Mouse (Mus musculus) stomach, embryonic 16.5 days (tissue): ENCODE measurements around the gene Arhgap4. TPM values are rescaled to one million over a fixed set of nuclear protein-coding genes. Genes with fewer than 3 reads are reported as not detected.
A peak's percentile ranks its signal among the peaks of the same experiment; 100 is the strongest.

Source experiments
- ATAC-seq: fragments of 200-750 bp; cut with Nextera tagmentation; 2 replicates; pipeline ENCODE4 v1.8.0; 2017; ENCODE audit warnings: moderate number of reproducible peaks, moderate TSS enrichment; ENCODE audit not compliant: insufficient read depth, low FRiP score
- H3K27ac ChIP-seq: fragments of 300-500 bp; sonication (generic); 2 replicates; pipeline ENCODE4 v1.5.1; 2014; ENCODE audit warnings: low read length
- H3K27me3 ChIP-seq: fragments of 300-500 bp; sonication (generic); 2 replicates; pipeline ENCODE4 v1.6.1; 2014; ENCODE audit warnings: low read length, control low read depth, mixed read lengths; ENCODE audit not compliant: control insufficient read depth, insufficient read depth
- H3K36me3 ChIP-seq: fragments of 300-500 bp; sonication (generic); 2 replicates; pipeline ENCODE4 v1.6.1; 2014; ENCODE audit warnings: low read length; ENCODE audit not compliant: control insufficient read depth, insufficient read depth
- H3K4me1 ChIP-seq: fragments of 300-500 bp; sonication (generic); 2 replicates; pipeline ENCODE4 v1.6.1; 2014; ENCODE audit warnings: low read length, control low read depth, mixed read lengths; ENCODE audit not compliant: control insufficient read depth, insufficient read depth
- H3K4me2 ChIP-seq: fragments of 300-500 bp; sonication (generic); 2 replicates; pipeline ENCODE4 v1.6.1; 2014; ENCODE audit warnings: low read depth, low read length, mixed read lengths
- H3K4me3 ChIP-seq: fragments of 300-500 bp; sonication (generic); replicated peaks from 2 replicates; pipeline ENCODE4 v1.5.1; 2014; ENCODE audit warnings: mild to moderate bottlenecking, low read length
- H3K9ac ChIP-seq: fragments of 300-500 bp; sonication (generic); 2 replicates; pipeline ENCODE4 v1.6.1; 2014; ENCODE audit warnings: low read length
- H3K9me3 ChIP-seq: fragments of 300-500 bp; sonication (generic); replicated peaks from 2 replicates; pipeline ENCODE4 v1.6.1; 2016; ENCODE audit warnings: low read length, control low read depth; ENCODE audit not compliant: control insufficient read depth
- WGBS: fragments of 180-500 bp; shearing (Covaris S2); extraction: QIAGEN DNeasy Blood & Tissue Kit; methylation state at CpG from one replicate; pipeline ENCODE4 v1.1.7; 2014; 5-methylcytosine and 5-hydroxymethylcytosine counted together
- polyA plus RNA-seq: library from polyadenylated mRNA; unstranded; fragments of >200 nt; fragmentation: Nextera tagmentation; extraction: Ambion mirVana; gene quantifications from 2 replicates; pipeline ENCODE4 v1.2.1, GENCODE M21; 2015

Arhgap4 gene
- 4.7 and 5.7 TPM in 2 replicates for polyA plus RNA-seq

DNA sequence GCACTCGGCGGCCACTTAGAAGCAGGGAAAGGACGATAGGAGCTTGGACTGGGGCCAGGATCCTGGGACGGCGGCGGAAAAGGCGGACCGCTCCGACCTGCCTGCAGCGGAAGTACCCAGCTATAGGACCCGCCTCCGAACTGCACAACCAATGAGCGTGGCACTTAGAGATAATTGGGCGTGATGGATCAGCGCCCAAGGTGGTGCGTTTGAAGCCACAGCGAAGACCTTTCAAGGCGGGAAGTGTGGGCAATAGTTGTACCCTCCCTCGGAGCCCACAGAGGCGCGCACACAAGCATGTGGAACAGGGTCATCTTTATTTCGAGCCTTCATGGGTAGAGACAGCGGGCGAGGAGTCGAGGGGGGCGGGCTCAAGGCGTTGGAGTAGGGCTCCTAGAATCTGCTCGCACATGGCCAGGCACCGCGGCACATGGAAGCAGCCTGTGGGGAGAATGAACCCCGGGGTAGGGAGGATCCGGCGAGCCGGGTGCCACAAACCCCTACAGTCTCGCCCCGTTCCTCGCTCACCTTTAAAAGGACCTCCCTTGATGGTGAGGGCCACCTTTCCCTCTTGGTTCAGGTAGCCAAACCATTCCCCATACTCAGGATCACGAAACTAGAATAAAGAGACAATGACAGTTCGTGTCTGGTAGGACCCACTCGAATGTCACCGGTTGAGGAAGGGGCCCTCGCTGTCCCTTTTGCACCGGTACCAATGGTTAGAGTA is at the start of gene Arhgap4, which contains the start of gene Naa10:
Gene Arhgap4 (minus strand): TSS at position 48 of the 727 bp plus-strand sequence.
Gene Naa10 (minus strand): TSS at position 122 of the 727 bp plus-strand sequence.
- H3K4me2 ChIP-seq: peak within 1 kb of the TSS; percentile 72
- H3K27ac ChIP-seq: peak within 1 kb of the TSS; percentile 78
- no peaks in the 10 kb centered on the region for H3K36me3 ChIP-seq
- H3K9ac ChIP-seq: peak within 1 kb of the TSS; percentile 76
- H3K4me1 ChIP-seq: no peaks in the 10 kb centered on the region
- 17% methylated on average over 42 of the region's 43 CpGs for WGBS
- no peaks in the 10 kb centered on the region for H3K27me3 ChIP-seq
- H3K9me3 ChIP-seq: no peaks in the 10 kb centered on the region
- ATAC-seq: peak; percentile 96
- H3K4me3 ChIP-seq: peak within 1 kb of the TSS; percentile 60

DNA sequence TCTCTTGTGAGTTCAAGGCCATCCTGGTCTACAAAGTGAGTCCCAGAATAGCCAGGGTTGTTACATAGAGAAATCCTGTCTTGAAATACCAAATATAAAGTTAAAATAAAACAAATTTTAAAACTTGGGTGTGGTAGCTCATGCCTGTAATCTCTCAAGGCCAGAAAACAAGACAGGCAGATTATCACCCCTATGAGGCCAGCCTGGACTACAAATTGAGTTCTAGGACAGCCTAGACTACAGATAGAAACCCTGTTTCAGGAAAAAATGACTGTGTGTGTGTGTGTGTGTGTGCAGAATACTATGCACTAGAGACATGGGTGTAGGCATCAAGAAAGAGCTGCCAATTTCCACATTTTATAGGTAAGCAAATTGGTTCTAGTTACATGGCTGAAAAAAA is 49.1 kb upstream of the Arhgap4 start:
- H3K36me3 ChIP-seq: no peaks in the 10 kb centered on the region
- no peaks in the 10 kb centered on the region for H3K9me3 ChIP-seq
- ATAC-seq: no peak
- H3K9ac ChIP-seq: no peak overlapping the region
- H3K27ac ChIP-seq: no peak overlapping the region
- H3K4me1 ChIP-seq: no peaks in the 10 kb centered on the region
- H3K27me3 ChIP-seq: no peaks in the 10 kb centered on the region; the same call in 1 of the 2 replicates
- H3K4me3 ChIP-seq: no peak overlapping the region
- no peak overlapping the region for H3K4me2 ChIP-seq

DNA sequence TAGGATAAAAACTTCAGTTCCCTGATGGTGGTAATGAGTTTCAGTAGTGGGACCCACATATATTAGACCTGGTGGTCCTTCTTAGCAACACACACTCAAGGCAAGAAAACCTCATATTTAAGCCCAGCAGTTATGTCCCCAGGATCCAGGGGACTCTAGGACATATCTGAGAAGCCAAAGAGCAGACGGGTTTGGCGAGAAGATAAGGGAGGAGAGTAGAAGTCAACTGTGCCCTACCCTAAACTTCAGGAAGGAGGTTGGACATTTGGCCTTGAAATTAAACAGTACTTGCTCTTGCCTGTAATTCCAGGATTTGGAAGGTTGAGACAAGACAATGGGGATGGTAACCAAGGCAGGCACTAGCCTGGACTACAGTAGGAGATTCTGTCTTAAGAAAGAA is 48.1 kb upstream of the Arhgap4 start:
- 67% methylated on average over 2 of the region's 2 CpGs for WGBS
- Histone ChIP-seq H3K36me3 (no peaks in the 10 kb centered on the region), H3K27ac (no peak overlapping the region), H3K9ac (no peak overlapping the region), H3K9me3 (no peaks in the 10 kb centered on the region), H3K27me3 (no peaks in the 10 kb centered on the region; the same call in 1 of the 2 replicates), H3K4me2 (no peak overlapping the region), H3K4me1 (no peaks in the 10 kb centered on the region), H3K4me3 (no peak overlapping the region)
- ATAC-seq: no peak

DNA sequence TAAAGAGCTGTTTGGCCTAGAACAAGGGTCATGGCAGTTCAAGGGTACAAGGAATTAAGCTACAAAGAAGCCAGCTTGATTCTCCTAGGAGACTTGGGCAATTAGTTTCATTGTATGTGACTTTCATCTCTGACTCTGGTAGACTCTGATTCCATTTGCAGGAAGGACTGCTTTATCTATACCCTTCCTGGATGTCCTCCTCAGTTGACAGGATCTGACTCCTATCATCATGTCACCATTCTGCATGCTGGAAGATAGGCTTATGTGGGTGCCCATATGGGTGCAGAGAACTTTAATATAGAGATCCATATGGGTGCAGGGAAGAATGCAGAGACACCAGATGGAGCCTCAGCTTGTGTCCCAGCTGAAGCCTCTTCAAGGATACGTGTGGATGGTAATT is 47.5 kb upstream of the Arhgap4 start:
- WGBS: 90% methylated on average over 1 of the region's 1 CpGs
- Histone ChIP-seq H3K4me2 (no peak overlapping the region), H3K27me3 (no peaks in the 10 kb centered on the region; the same call in 1 of the 2 replicates), H3K9me3 (no peaks in the 10 kb centered on the region), H3K9ac (no peak overlapping the region), H3K4me1 (0 out of 2 replicates have a peak, but pooled peaks cover 4% of the 10 kb centered on the region), H3K4me3 (no peak overlapping the region), H3K36me3 (no peaks in the 10 kb centered on the region), H3K27ac (no peak overlapping the region)
- no peak for ATAC-seq

DNA sequence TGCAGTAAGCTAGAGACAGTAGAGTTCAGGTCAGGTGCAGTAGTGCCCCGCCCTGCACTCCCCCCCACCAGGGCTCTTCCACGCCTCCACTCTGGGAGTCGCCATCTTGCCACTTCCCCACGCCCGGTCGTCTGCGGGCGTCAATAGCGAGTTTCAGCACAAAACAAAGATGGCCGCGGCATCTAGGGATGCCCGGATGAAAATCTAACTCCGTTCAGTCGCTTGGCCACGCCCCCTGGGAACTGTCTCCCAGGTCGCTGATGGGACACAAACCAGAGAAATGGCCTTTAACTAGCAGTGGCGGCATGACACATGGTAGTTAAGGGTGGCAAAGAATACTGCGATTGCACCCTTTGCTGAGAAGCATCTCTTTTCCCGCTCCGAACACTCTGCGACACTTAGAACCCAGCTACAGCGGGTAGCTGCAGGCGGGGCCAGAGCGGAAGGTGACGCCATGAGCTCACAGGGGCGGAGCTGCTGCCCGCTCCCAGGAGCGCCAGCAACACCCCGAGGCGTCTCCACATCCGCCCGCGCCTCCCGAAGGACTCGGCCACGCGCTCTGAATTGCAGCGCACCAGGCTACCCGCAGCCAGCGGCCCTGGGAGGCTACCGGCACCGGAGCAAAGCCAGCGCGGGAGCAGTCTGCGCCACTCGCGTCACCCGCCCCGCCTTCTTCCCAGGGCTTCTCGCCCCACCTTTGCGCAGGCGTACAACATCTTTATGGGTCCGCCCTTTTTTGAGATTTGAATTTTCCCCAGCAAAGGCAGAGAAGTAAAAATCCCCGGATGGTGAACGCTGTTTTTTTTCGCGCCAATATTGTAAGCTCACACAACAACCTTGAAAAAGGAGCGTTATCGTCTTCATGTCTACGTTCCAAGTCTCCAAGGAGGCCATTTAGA is 45.8 kb upstream of the Arhgap4 start:
- 11% methylated on average over 57 of the region's 60 CpGs for WGBS
- peaks cover 11% of the 10 kb centered on the region; the same call in 1 of the 2 replicates for H3K4me1 ChIP-seq
- peak overlapping the region; percentile 48 for H3K4me2 ChIP-seq
- peak; percentile 87 for ATAC-seq
- no peaks in the 10 kb centered on the region for H3K36me3 ChIP-seq
- peak overlapping the region; percentile 85 for H3K9ac ChIP-seq
- peak overlapping the region; percentile 71 for H3K4me3 ChIP-seq
- H3K27ac ChIP-seq: peak overlapping the region; percentile 99
- no peaks in the 10 kb centered on the region for H3K9me3 ChIP-seq
- no peaks in the 10 kb centered on the region; the same call in 1 of the 2 replicates for H3K27me3 ChIP-seq

DNA sequence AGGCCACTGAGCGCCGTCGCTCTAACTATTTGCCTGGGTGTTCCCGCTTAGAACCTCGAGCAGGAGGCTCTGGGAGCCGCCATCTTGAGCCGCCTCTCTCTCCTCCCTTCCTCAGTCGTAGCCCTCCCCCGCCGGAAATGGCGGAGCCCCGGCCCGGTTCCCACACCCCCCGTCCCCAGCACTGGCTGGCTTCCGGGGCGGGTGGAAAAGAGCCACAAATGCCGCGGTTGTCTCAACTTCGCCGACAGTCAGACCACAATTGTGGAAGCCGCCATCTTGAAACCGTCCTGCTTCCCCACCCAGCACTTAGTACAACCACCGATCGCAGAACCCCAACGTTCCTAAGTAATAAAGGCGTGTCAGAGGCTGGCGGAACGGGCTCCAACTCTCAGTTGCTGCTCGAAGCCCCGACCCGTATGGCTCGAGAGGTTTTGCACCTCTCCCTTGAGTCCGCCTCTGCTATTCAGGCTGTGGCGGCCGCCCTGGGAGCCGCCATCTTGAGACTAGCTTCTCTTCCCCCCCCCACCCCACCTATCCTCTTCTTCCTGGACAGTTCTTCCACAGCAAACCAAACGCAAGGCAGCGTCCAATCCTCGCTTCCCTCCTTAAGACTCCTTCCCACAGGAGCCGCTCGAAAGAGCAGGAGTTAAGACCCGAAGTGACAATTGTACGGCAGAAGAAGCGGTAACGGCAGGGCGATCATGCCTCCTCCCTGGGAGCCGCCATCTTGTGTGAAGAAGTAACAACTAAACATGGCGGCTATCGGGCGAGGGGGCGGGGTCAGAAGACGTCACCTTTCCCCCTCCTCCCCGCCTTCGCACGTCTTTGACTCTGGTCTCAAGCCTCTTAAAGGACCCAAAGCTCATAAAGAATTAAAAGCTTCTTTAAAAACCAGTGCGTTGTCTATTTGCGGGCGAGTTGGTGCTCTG is 44.8 kb upstream of the Arhgap4 start, which contains the start of gene Hcfc1:
Gene Hcfc1 (minus strand): TSS at position 110 of the 929 bp plus-strand sequence.
- H3K27me3 ChIP-seq: no peaks in the 10 kb centered on the region; the same call in 1 of the 2 replicates
- no peaks in the 10 kb centered on the region for H3K36me3 ChIP-seq
- H3K4me2 ChIP-seq: peak within 1 kb of the TSS; percentile 55
- peak within 1 kb of the TSS; percentile 99 for H3K27ac ChIP-seq
- peak within 1 kb of the TSS; percentile 71 for H3K4me3 ChIP-seq
- ATAC-seq: peak; percentile 82
- peak within 1 kb of the TSS; percentile 85 for H3K9ac ChIP-seq
- H3K9me3 ChIP-seq: no peaks in the 10 kb centered on the region
- H3K4me1 ChIP-seq: peaks cover 11% of the 10 kb centered on the region; the same call in 1 of the 2 replicates
- 14% methylated on average over 58 of the region's 58 CpGs for WGBS

DNA sequence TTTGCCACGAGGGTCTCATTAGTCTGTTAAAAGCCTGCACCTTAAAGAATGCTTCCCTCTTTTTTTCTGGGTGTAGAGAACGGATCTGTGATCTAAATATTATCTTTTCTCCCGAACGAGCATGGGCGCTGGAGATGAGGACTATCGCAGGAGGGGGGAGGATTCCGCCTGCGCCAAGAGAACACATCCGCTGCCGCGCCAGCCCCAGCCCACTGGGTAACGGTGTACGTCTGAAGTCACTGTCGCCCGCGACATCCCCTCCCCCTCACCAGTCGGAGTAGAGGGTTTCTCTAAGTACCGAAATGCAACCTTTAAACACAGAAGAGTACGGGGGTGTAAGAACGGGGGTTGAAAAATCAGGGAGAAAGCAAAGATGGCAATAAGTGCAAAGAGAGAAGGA is 43.6 kb upstream of the Arhgap4 start:
- Histone ChIP-seq H3K36me3 (no peaks in the 10 kb centered on the region), H3K4me3 (peak overlapping the region; percentile 71), H3K4me2 (peak overlapping the region; percentile 55), H3K9me3 (no peaks in the 10 kb centered on the region), H3K4me1 (peaks cover 11% of the 10 kb centered on the region; the same call in 1 of the 2 replicates), H3K27ac (peak overlapping the region; percentile 99), H3K27me3 (no peaks in the 10 kb centered on the region; the same call in 1 of the 2 replicates), H3K9ac (peak overlapping the region; percentile 85)
- ATAC-seq: no peak
- 22% methylated on average over 20 of the region's 20 CpGs for WGBS

DNA sequence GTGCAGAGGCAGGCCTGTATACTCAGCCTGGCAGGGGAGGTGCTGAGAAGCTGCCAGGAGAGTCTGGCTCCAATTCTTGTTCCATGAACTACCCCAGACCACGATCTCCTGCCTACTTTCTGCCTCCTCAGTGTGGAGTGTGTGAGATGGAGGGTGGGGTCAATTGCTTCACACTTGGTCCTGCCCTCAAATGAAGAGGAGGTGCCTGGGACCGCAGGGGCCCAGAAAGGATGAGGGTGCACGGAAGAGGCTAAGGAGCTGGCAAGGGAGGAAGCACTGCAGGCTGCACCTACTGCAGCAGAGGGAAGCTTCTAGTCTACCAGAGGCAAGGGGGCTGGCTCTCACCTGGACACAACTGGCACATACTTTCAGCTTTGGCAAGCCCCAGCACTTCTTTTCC is 42.7 kb upstream of the Arhgap4 start:
- no peaks in the 10 kb centered on the region for H3K36me3 ChIP-seq
- H3K4me1 ChIP-seq: peaks cover 11% of the 10 kb centered on the region; the same call in 1 of the 2 replicates
- H3K9ac ChIP-seq: peak overlapping the region; percentile 85
- H3K4me2 ChIP-seq: peak overlapping the region; percentile 55
- ATAC-seq: no peak
- H3K4me3 ChIP-seq: peak overlapping the region; percentile 71
- 27% methylated on average over 3 of the region's 3 CpGs for WGBS
- no peaks in the 10 kb centered on the region for H3K9me3 ChIP-seq
- no peaks in the 10 kb centered on the region; the same call in 1 of the 2 replicates for H3K27me3 ChIP-seq
- H3K27ac ChIP-seq: peak overlapping the region; percentile 66; the same call in 1 of the 2 replicates
